Mouse (Mus musculus) liver, embryonic 14.5 days (tissue): ENCODE data around the gene Tmprss4.

Experiments used
- CTCF ChIP-seq: IDR thresholded peaks from 2 replicates; pipeline ENCODE4 v1.5.1; 2016; ENCODE audit warnings: antibody characterized with exemption, low read depth, control low read depth
- EP300 ChIP-seq: IDR thresholded peaks from 2 replicates; pipeline ENCODE4 v1.6.1; 2016; ENCODE audit warnings: antibody characterized with exemption, low read depth

DNA sequence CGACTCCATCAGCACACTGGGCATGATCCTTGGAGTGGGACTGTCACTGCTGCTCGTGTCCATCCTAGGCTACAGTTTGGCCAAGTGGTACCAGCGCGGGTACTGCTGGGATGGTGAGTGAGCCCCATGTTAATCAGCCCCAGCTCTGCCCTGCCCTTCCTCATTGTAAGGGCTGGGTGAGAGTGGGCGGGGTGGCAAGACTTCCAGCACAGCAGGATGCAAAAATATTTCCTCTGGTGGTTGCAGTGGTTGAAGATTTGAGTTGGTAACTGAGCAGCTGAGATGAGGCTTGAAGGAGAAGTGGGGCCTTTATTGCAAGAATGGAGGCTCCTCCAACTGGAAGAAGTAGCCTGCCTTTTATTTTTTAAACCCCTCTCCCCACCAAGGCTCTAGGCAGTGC lies 37.5 kb upstream of the Tmprss4 start:
- TF ChIP-seq CTCF (no peak), EP300 (no peak)
